Mouse (Mus musculus): ENCODE data around the gene Zbtb7b. TPM values are rescaled to one million over a fixed set of nuclear protein-coding genes. Genes with fewer than 3 reads are reported as not detected.

The Zbtb7b gene
- polyA plus RNA-seq, 1 experiment from 2014 or later: 7.0 TPM

GRCm38 (mm10) chr3:89355512-89355902 lies 39.1 kb downstream of the Zbtb7b start:
- no peak overlapping the region for H3K9ac ChIP-seq
- no peak overlapping the region for H3K27ac ChIP-seq
- WGBS: 80% methylated on average over 6 of the region's 6 CpGs
- no peaks in the 10 kb centered on the region for H3K36me3 ChIP-seq
- ATAC-seq (ENCODE audit: insufficient number of reproducible peaks, low FRiP score, low TSS enrichment, low read depth): no peak
- no peaks in the 10 kb centered on the region; the same call in 1 of the 2 replicates for H3K27me3 ChIP-seq
- H3K4me2 ChIP-seq: no peak overlapping the region
- no peaks in the 10 kb centered on the region for H3K9me3 ChIP-seq
- H3K4me3 ChIP-seq: no peak overlapping the region
- peaks cover 7% of the 10 kb centered on the region for H3K4me1 ChIP-seq

- Histone ChIP-seq H3K9ac (no peak overlapping the region), H3K4me3 (no peak overlapping the region), H3K27ac (no peak overlapping the region), H3K4me1 (peaks cover 12% of the 10 kb centered on the region), H3K9me3 (no peaks in the 10 kb centered on the region), H3K36me3 (no peaks in the 10 kb centered on the region), H3K4me2 (no peak overlapping the region), H3K27me3 (no peaks in the 10 kb centered on the region; the same call in 1 of the 2 replicates)
- 16% methylated on average over 5 of the region's 5 CpGs for WGBS
- ATAC-seq (ENCODE audit: insufficient number of reproducible peaks, low FRiP score, low TSS enrichment, low read depth): no peak
Measured at GRCm38 (mm10) chr3:89354816-89355511, 39.6 kb downstream of the Zbtb7b start.

GRCm38 (mm10) chr3:89351271-89351670 lies 43.3 kb downstream of the Zbtb7b start:
- peaks cover 13% of the 10 kb centered on the region; the same call in 1 of the 2 replicates for H3K36me3 ChIP-seq
- H3K27me3 ChIP-seq: peaks cover 5% of the 10 kb centered on the region; the same call in 1 of the 2 replicates
- WGBS: 50% methylated on average over 5 of the region's 5 CpGs
- peaks cover 27% of the 10 kb centered on the region for H3K4me1 ChIP-seq
- no peak overlapping the region for H3K27ac ChIP-seq
- no peak overlapping the region for H3K4me3 ChIP-seq
- H3K9me3 ChIP-seq: no peaks in the 10 kb centered on the region
- no peak overlapping the region for H3K9ac ChIP-seq
- no peak for ATAC-seq (ENCODE audit: insufficient number of reproducible peaks, low FRiP score, low TSS enrichment, low read depth)
- no peak overlapping the region for H3K4me2 ChIP-seq

- H3K4me3 ChIP-seq: peak within 1 kb of the TSS; percentile 72
- peak within 1 kb of the TSS; percentile 64 for H3K9ac ChIP-seq
- ATAC-seq (ENCODE audit: insufficient number of reproducible peaks, low FRiP score, low TSS enrichment, low read depth): peak; percentile 81
- peak within 1 kb of the TSS; percentile 80 for H3K27ac ChIP-seq
- H3K36me3 ChIP-seq: peaks cover 25% of the 10 kb centered on the region
- WGBS: under 1% methylated on average over 59 of the region's 59 CpGs
- peaks cover 5% of the 10 kb centered on the region; the same call in 1 of the 2 replicates for H3K27me3 ChIP-seq
- no peaks in the 10 kb centered on the region for H3K9me3 ChIP-seq
- peaks cover 26% of the 10 kb centered on the region for H3K4me1 ChIP-seq
- H3K4me2 ChIP-seq: peak within 1 kb of the TSS; percentile 96
Measured at GRCm38 (mm10) chr3:89349869-89350501, 44.6 kb downstream of the Zbtb7b start, which contains the start of gene Adam15. TSS of gene Adam15 (minus strand) at chr3:89349996.

- Histone ChIP-seq H3K4me2 (peak overlapping the region; percentile 96), H3K4me1 (peaks cover 23% of the 10 kb centered on the region), H3K36me3 (peaks cover 33% of the 10 kb centered on the region), H3K4me3 (peak overlapping the region; percentile 72), H3K27me3 (peaks cover 5% of the 10 kb centered on the region; the same call in 1 of the 2 replicates), H3K9me3 (no peaks in the 10 kb centered on the region), H3K9ac (peak overlapping the region; percentile 64), H3K27ac (peak overlapping the region; percentile 80)
- 0 out of 2 replicates have a peak, but pooled peaks have one; percentile 31 for ATAC-seq (ENCODE audit: insufficient number of reproducible peaks, low FRiP score, low TSS enrichment, low read depth)
- 2% methylated on average over 38 of the region's 38 CpGs for WGBS
Measured at GRCm38 (mm10) chr3:89348911-89349868, 45.4 kb downstream of the Zbtb7b start.

GRCm38 (mm10) chr3:89347916-89348315 lies 46.7 kb downstream of the Zbtb7b start:
- 73% methylated on average over 1 of the region's 1 CpGs for WGBS
- Histone ChIP-seq H3K4me2 (no peak overlapping the region), H3K36me3 (peaks cover 46% of the 10 kb centered on the region), H3K27ac (no peak overlapping the region), H3K9me3 (no peaks in the 10 kb centered on the region), H3K4me3 (0 out of 2 replicates have a peak overlapping the region, but pooled peaks have one; percentile 72), H3K27me3 (peaks cover 5% of the 10 kb centered on the region; the same call in 1 of the 2 replicates), H3K4me1 (peaks cover 23% of the 10 kb centered on the region), H3K9ac (no peak overlapping the region)
- no peak for ATAC-seq (ENCODE audit: insufficient number of reproducible peaks, low FRiP score, low TSS enrichment, low read depth)

GRCm38 (mm10) chr3:89346815-89347540 lies 47.6 kb downstream of the Zbtb7b start:
- Histone ChIP-seq H3K9ac (no peak overlapping the region), H3K4me2 (no peak overlapping the region), H3K27ac (no peak overlapping the region), H3K4me1 (peaks cover 23% of the 10 kb centered on the region), H3K27me3 (peaks cover 5% of the 10 kb centered on the region; the same call in 1 of the 2 replicates), H3K4me3 (no peak overlapping the region), H3K9me3 (no peaks in the 10 kb centered on the region), H3K36me3 (peaks cover 55% of the 10 kb centered on the region)
- ATAC-seq (ENCODE audit: insufficient number of reproducible peaks, low FRiP score, low TSS enrichment, low read depth): no peak
- 81% methylated on average over 10 of the region's 10 CpGs for WGBS

- H3K36me3 ChIP-seq: peaks cover 63% of the 10 kb centered on the region
- no peak overlapping the region for H3K4me3 ChIP-seq
- H3K4me2 ChIP-seq: no peak overlapping the region
- peaks cover 31% of the 10 kb centered on the region for H3K4me1 ChIP-seq
- no peaks in the 10 kb centered on the region for H3K9me3 ChIP-seq
- WGBS: 80% methylated on average over 7 of the region's 7 CpGs
- peaks cover 3% of the 10 kb centered on the region; the same call in 1 of the 2 replicates for H3K27me3 ChIP-seq
- no peak for ATAC-seq (ENCODE audit: insufficient number of reproducible peaks, low FRiP score, low TSS enrichment, low read depth)
- H3K9ac ChIP-seq: no peak overlapping the region
- H3K27ac ChIP-seq: no peak overlapping the region
Measured at GRCm38 (mm10) chr3:89343279-89343678, 51.3 kb downstream of the Zbtb7b start.

GRCm38 (mm10) chr3:89341794-89342193 lies 52.8 kb downstream of the Zbtb7b start:
- 72% methylated on average over 4 of the region's 4 CpGs for WGBS
- no peak for ATAC-seq (ENCODE audit: insufficient number of reproducible peaks, low FRiP score, low TSS enrichment, low read depth)
- H3K9ac ChIP-seq: no peak overlapping the region

GRCm38 (mm10) chr3:89340465-89340864 lies 54.1 kb downstream of the Zbtb7b start:
- H3K27ac ChIP-seq: no peak overlapping the region
- H3K36me3 ChIP-seq: peaks cover 43% of the 10 kb centered on the region
- peak overlapping the region; percentile 29 for H3K4me3 ChIP-seq
- WGBS: 2% methylated on average over 11 of the region's 11 CpGs
- no peak for ATAC-seq (ENCODE audit: insufficient number of reproducible peaks, low FRiP score, low TSS enrichment, low read depth)
- 0 out of 2 replicates have a peak overlapping the region, but pooled peaks have one; percentile 14 for H3K9ac ChIP-seq
- H3K4me1 ChIP-seq: peaks cover 49% of the 10 kb centered on the region
- no peaks in the 10 kb centered on the region for H3K9me3 ChIP-seq
- no peaks in the 10 kb centered on the region for H3K27me3 ChIP-seq
- peak overlapping the region; percentile 63 for H3K4me2 ChIP-seq

More at GRCm38 (mm10) chr3:89341794-89342193, 52.8 kb downstream of the Zbtb7b start:
- H3K27me3 ChIP-seq: no peaks in the 10 kb centered on the region
- no peak overlapping the region for H3K4me2 ChIP-seq
- no peak overlapping the region; the same call in 1 of the 2 replicates for H3K27ac ChIP-seq
- no peaks in the 10 kb centered on the region for H3K9me3 ChIP-seq
- H3K4me1 ChIP-seq: peaks cover 36% of the 10 kb centered on the region
- H3K36me3 ChIP-seq: peaks cover 54% of the 10 kb centered on the region
- H3K4me3 ChIP-seq: no peak overlapping the region

- Histone ChIP-seq H3K27me3 (no peaks in the 10 kb centered on the region), H3K4me1 (peaks cover 54% of the 10 kb centered on the region), H3K4me3 (no peak overlapping the region), H3K27ac (0 out of 2 replicates have a peak overlapping the region, but pooled peaks have one; percentile 93), H3K4me2 (no peak overlapping the region), H3K9ac (no peak overlapping the region), H3K9me3 (no peaks in the 10 kb centered on the region), H3K36me3 (peaks cover 42% of the 10 kb centered on the region)
- WGBS: 23% methylated on average over 8 of the region's 8 CpGs
- ATAC-seq (ENCODE audit: insufficient number of reproducible peaks, low FRiP score, low TSS enrichment, low read depth): no peak
Measured at GRCm38 (mm10) chr3:89339416-89339815, 55.2 kb downstream of the Zbtb7b start.

Measured in limb, embryonic 15.5 days (tissue).